Mouse (Mus musculus) induced T-regulatory cell, adult 2 months (primary cell): ENCODE data around the gene Muc3.

Experiments
- DNase-seq: peaks from one replicate; pipeline ENCODE4 v3.0.0-alpha.2; 2012; ENCODE audit warnings: low read depth

The Muc3 gene

GRCm38 (mm10) chr5:137093720-137094119, 55.4 kb downstream of the Muc3 start:
- DNase-seq, result no peak

DNA sequence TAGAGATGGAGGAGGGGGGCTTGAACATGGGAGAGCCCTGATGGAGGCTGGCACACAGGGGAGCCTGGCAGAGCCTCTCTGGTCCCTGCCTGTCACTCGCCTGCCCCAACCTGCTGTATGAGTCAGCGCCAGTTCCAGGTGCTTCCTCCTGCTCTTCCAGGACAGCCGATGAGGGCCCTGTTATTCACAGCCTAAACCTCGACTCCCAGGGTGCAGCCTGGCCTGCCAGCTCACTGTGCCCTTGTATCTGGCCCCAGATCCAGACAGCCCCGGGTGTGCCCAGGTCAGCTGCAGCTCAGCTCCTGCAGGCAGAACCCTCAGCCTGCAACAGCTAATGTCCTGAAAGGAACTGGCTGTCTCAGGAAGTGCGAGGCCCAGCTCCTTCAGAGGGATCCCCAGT, 57.6 kb downstream of the Muc3 start:
- no peak for DNase-seq

GRCm38 (mm10) chr5:137090870-137091269, 58.3 kb downstream of the Muc3 start:
- no peak for DNase-seq

- no peak for DNase-seq
These were observed 61.7 kb downstream of the Muc3 start for GRCm38 (mm10) chr5:137087410-137087809.

- no peak for DNase-seq
These were observed 63.4 kb downstream of the Muc3 start for GRCm38 (mm10) chr5:137085731-137086130.

DNA sequence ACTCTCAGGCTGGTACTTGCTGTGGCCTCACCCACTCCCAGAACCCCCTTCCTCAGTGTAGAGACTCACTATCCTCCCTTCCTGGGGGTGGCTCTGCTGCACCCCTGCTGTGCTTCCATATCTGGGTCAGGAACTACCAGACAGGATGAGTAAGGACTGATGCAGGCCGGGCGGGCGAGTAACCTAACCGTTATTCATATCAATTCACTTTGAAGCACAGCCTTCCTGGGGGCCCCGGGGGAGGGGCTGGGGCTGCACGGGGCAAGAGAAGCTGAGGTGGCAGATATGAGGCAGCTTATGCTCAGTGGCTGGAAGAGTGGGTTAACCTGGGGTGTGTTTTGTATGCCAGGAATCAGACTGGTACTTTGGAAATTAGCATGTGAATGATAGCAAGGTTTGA, 64.1 kb downstream of the Muc3 start:
- no peak for DNase-seq
